Mouse (Mus musculus) erythroblast, embryonic 14.5 days (primary cell): ENCODE data around the gene Mapk3.

Experiments
- GATA1 ChIP-seq: IDR thresholded peaks from 2 replicates; pipeline ENCODE4 v1.6.1; 2012; ENCODE audit warnings: low read length, inconsistent platforms, mixed read lengths
- TAL1 ChIP-seq: IDR thresholded peaks from 3 replicates; pipeline ENCODE4 v1.6.1; 2012; ENCODE audit warnings: low read length, inconsistent platforms, mixed read lengths

DNA sequence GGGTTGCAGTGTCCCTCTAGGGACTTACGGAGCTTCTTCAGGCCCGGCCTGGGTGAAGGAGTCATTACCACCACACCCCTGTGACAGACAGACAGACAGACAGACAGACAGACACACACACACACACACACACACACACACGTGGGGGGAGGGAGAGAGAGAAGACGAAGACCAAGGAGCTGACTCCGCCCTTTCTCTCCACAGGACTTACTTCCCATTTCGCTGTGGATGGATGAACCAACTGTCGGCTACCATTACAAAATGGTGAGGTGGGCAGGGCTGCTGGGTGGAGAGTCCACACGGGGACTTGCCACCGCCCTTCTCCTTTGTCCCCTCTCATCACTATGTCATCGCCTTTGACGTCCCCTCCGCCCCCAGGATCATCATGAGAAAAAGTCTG, 11.4 kb downstream of the Mapk3 start:
- no peak for TF ChIP-seq TAL1
- no peak for TF ChIP-seq GATA1
